Mouse (Mus musculus) cerebral cortex, adult 2 months (tissue): ENCODE data around the gene Gm42791.

Source experiments
- WGBS: fragments of 180-500 bp; shearing (Covaris S2); methylation state at CpG from one replicate; pipeline ENCODE4 v1.1.7; 2018; 5-methylcytosine and 5-hydroxymethylcytosine counted together

Gm42791 gene

DNA sequence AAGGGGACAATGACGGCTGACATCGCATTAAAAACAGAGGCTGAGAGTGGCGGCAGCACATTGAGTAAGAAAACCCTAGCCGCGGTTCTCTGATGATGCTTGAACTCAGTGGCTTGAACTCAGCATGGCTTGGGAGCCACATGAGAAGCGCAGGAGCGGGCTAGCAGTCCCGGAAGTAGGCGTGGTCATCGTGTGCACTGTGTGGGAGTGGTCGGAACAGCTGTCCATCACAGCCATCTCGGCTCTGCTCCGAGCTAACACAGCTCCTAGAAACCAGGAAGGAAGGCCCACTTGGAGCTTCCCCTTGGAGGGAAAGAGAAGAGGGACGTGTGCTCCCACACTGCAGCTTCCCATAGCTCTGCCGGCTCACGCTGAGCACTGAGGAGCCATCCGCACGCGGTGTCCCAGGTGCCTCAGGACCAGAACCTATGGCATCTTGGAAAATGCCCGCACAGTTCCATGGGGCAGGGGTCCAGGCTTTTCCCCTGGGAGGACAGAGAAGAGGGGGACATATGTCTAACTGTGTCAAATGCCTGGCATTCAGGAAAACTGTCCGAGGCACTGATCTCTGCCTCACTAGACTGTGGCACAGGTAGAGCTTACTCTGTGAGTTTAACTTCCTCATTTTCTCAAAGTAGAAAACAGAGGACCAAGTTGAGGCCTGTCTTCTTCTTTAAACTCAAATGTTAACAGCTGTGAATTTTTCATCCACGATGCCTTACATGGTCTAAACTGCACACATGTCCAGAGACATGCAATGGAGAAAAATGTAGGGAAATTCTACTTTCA, 108.9 kb downstream of the Gm42791 start:
- WGBS = 50% methylated on average over 22 of the region's 22 CpGs

- WGBS = 62% methylated on average over 8 of the region's 8 CpGs
These were observed 111.3 kb downstream of the Gm42791 start for GRCm38 (mm10) chr5:148883671-148884070.

- WGBS = 92% methylated on average over 6 of the region's 6 CpGs
These were observed 115.7 kb downstream of the Gm42791 start for GRCm38 (mm10) chr5:148879218-148879617.

DNA sequence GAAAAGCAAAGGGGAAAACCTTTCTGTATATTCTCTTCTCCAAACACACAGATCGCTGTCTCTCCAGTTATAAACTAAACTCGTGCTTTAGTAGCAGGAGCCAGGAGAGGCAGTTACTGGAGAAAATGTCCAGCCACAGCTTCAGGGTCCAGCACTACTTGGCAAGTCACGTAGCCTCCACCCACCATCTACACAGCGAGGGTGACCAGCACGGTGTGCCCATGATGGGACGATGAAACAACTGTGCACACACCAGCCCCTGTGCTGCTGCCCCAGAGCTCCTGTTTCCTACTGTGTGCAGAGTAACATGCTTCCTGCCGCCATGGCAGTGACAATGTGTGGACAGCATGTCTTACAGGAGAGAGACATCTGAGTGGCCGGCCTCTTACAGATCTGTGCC, 121.8 kb downstream of the Gm42791 start:
- WGBS = 85% methylated on average over 8 of the region's 8 CpGs

- WGBS = 57% methylated on average over 3 of the region's 3 CpGs
These were observed 125.4 kb downstream of the Gm42791 start for GRCm38 (mm10) chr5:148869583-148869982.

- 86% methylated on average over 6 of the region's 6 CpGs for whole genome bisulfite sequencing
These were observed 127.2 kb downstream of the Gm42791 start for GRCm38 (mm10) chr5:148867766-148868165.

DNA sequence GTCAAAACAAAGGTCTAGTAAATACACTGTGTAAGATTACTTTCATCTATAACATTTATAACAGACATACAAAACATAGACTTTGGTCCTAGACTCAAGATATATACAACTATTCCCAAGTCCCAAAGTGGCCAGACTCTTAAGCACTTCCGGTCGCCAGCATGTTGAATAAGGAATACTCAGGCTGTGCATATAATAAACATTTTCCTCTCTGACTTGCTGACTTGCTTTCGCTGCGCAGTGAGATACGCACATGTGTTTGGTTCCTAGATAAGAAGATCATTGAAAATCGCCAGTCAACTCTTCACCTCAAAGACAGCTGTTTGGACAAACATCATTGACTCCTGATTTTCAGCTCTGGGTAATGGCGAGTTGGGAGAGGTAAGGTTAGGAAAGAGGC, 127.8 kb downstream of the Gm42791 start:
- 90% methylated on average over 7 of the region's 7 CpGs for WGBS

- 69% methylated on average over 10 of the region's 10 CpGs for WGBS
These were observed 128.4 kb downstream of the Gm42791 start for GRCm38 (mm10) chr5:148866571-148866970.

- WGBS = 57% methylated on average over 6 of the region's 6 CpGs
These were observed 131.5 kb downstream of the Gm42791 start for GRCm38 (mm10) chr5:148863409-148863808.

DNA sequence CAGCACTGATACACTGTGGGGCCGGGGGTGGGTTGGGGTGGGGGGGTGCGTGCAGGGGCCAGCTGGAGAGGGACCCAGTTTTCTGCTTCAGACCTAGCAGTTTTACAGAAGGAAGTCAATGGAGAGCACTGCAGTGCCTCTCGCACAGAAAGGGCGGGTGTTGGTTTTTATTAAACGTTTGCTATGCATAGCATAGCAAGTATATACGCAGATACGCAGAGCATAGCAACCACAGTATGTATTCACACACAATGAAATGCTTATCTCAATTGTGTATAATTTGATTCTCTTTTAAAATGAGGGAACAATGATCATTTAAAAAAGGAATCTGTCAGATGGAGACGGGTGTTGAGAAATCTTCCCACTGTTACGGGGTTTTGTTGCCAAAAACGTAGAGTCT, 132.1 kb downstream of the Gm42791 start:
- WGBS = 35% methylated on average over 10 of the region's 10 CpGs

DNA sequence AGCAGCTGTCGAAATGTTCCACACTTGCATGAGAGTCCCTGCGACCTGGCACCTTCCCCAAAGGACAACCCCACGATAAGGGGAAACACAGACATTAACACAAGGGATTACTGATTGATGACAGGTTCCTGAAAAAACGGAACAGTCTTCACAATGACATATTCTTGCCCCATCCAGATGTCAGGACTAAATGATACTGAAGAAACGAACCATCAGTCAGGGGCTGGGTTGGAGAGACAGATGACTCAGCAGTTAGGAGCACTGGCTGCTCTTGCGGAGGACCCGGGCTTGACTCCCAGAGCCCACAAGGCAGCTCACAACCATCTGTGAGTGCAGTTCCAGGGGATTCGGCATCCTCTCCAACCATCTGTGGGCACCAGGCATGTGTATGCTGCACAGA, 132.8 kb downstream of the Gm42791 start:
- WGBS = 56% methylated on average over 8 of the region's 8 CpGs

DNA sequence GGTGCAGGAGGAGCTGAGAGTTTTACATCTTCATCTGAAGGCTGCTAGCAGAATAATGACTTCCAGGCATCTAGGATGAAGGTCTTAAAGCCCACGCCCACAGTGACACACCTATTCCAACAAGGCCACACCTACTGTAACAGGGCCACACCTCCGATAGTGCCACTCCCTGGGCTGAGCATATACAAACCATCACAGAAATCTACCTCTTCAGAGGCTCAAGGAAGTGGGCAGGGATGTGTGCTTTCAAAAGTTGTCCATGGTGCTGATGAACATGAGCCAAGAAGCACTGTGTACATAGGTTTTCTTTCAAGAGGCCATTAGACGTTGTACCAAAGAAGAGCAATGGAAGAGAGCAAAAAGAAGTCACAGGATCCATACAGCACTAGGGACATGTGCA, 137.4 kb downstream of the Gm42791 start:
- 86% methylated on average over 3 of the region's 3 CpGs for WGBS

GRCm38 (mm10) chr5:148855047-148855446, 139.9 kb downstream of the Gm42791 start:
- 81% methylated on average over 8 of the region's 8 CpGs for WGBS

- WGBS = 18% methylated on average over 5 of the region's 5 CpGs
These were observed 140.8 kb downstream of the Gm42791 start for GRCm38 (mm10) chr5:148854166-148854565.

GRCm38 (mm10) chr5:148849516-148849915, 145.4 kb downstream of the Gm42791 start:
- WGBS = 65% methylated on average over 6 of the region's 6 CpGs

DNA sequence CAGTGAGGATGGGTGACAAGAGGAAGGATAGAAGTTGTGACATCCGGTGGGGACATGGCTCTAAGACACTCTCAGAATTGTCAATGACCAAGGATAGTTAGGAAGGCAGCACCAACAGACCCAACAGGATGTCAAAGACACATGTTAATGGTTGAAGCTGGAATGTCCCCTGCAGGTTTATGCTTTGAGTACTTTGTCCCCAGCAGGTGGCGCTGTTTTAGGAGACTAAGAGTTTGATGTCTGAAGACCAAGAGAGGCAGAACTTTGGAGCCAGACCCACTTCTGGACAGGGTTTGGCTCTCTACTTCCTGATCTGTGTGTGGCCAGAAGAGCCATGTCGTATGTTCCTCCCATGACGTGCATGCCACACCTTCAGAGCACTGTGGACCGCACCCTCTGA, 147.9 kb downstream of the Gm42791 start:
- WGBS = 96% methylated on average over 5 of the region's 5 CpGs
